Mouse (Mus musculus) liver, embryonic 16.5 days (tissue): ENCODE measurements around the gene Cryba4. TPM values are rescaled to one million over a fixed set of nuclear protein-coding genes. Genes with fewer than 3 reads are reported as not detected.

Experiments used
- ATAC-seq: fragments of 200-750 bp; cut with Nextera tagmentation; 2 replicates; pipeline ENCODE4 v1.8.0; 2017; ENCODE audit warnings: low read depth, mild to moderate bottlenecking, moderate number of reproducible peaks, moderate library complexity
- H3K27ac ChIP-seq: fragments of 300-500 bp; sonication (generic); 2 replicates; pipeline ENCODE4 v1.5.1; 2014; ENCODE audit warnings: mild to moderate bottlenecking, low read length
- H3K27me3 ChIP-seq: fragments of 300-500 bp; sonication (generic); 2 replicates; pipeline ENCODE4 v1.6.1; 2014; ENCODE audit warnings: low read depth, low read length, mixed read lengths; ENCODE audit not compliant: control insufficient read depth, insufficient read depth
- H3K36me3 ChIP-seq: fragments of 300-500 bp; sonication (generic); 2 replicates; pipeline ENCODE4 v1.6.1; 2014; ENCODE audit warnings: mild to moderate bottlenecking; ENCODE audit not compliant: control insufficient read depth, insufficient read depth
- H3K4me1 ChIP-seq: fragments of 300-500 bp; sonication (generic); 2 replicates; pipeline ENCODE4 v1.6.1; 2014; ENCODE audit warnings: low read depth, low read length, mixed read lengths; ENCODE audit not compliant: control insufficient read depth
- H3K4me2 ChIP-seq: fragments of 300-500 bp; sonication (generic); 2 replicates; pipeline ENCODE4 v1.6.1; 2014; ENCODE audit warnings: low read depth, low read length, mixed read lengths
- H3K4me3 ChIP-seq: fragments of 300-500 bp; sonication (generic); 2 replicates; pipeline ENCODE4 v1.5.1; 2014; ENCODE audit warnings: low read depth, mild to moderate bottlenecking, low read length
- H3K9ac ChIP-seq: fragments of 300-500 bp; sonication (generic); 2 replicates; pipeline ENCODE4 v1.6.1; 2014; ENCODE audit warnings: low read depth, low read length
- H3K9me3 ChIP-seq: fragments of 300-500 bp; sonication (generic); replicated peaks from 2 replicates; pipeline ENCODE4 v1.6.1; 2016; ENCODE audit warnings: low read length; ENCODE audit not compliant: control insufficient read depth
- WGBS: fragments of 180-500 bp; shearing (Covaris S2); extraction: QIAGEN DNeasy Blood & Tissue Kit; methylation state at CpG from one replicate; pipeline ENCODE4 v1.1.7; 2014; ENCODE audit not compliant: insufficient replicate concordance; 5-methylcytosine and 5-hydroxymethylcytosine counted together
- polyA plus RNA-seq: library from polyadenylated mRNA; unstranded; fragments of >200 nt; fragmentation: Nextera tagmentation; extraction: Ambion mirVana; gene quantifications from 2 replicates; pipeline ENCODE4 v1.2.1, GENCODE M21; 2015

The Cryba4 gene
- polyA plus RNA-seq, 1 experiment from 2014 or later: 0.67 TPM

- no peaks in the 10 kb centered on the region for H3K36me3 ChIP-seq
- no peaks in the 10 kb centered on the region for H3K27me3 ChIP-seq
- no peaks in the 10 kb centered on the region for H3K9me3 ChIP-seq
- H3K9ac ChIP-seq: peak overlapping the region; percentile 33; the same call in 1 of the 2 replicates
- H3K27ac ChIP-seq: 0 out of 2 replicates have a peak overlapping the region, but pooled peaks have one; percentile 32
- no peak overlapping the region for H3K4me3 ChIP-seq
- no peak overlapping the region for H3K4me2 ChIP-seq
- no peak for ATAC-seq
- 63% methylated on average over 8 of the region's 8 CpGs for WGBS
- H3K4me1 ChIP-seq: peaks cover 81% of the 10 kb centered on the region
These were observed 43.2 kb upstream of the Cryba4 start for GRCm38 (mm10) chr5:112295564-112295963.

GRCm38 (mm10) chr5:112295162-112295561 lies 42.8 kb upstream of the Cryba4 start:
- peaks cover 78% of the 10 kb centered on the region for H3K4me1 ChIP-seq
- peak overlapping the region; percentile 29; the same call in 1 of the 2 replicates for H3K27ac ChIP-seq
- H3K4me3 ChIP-seq: no peak overlapping the region
- no peaks in the 10 kb centered on the region for H3K27me3 ChIP-seq
- no peaks in the 10 kb centered on the region for H3K36me3 ChIP-seq
- peak; percentile 6; the same call in 1 of the 2 replicates for ATAC-seq
- no peak overlapping the region for H3K4me2 ChIP-seq
- peak overlapping the region; percentile 33; the same call in 1 of the 2 replicates for H3K9ac ChIP-seq
- H3K9me3 ChIP-seq: no peaks in the 10 kb centered on the region
- 30% methylated on average over 8 of the region's 8 CpGs for WGBS

- peak; percentile 15; the same call in 1 of the 2 replicates for ATAC-seq
- H3K4me2 ChIP-seq: no peak overlapping the region
- H3K27ac ChIP-seq: peak overlapping the region; percentile 46; the same call in 1 of the 2 replicates
- H3K27me3 ChIP-seq: no peaks in the 10 kb centered on the region
- no peaks in the 10 kb centered on the region for H3K36me3 ChIP-seq
- H3K9ac ChIP-seq: no peak overlapping the region
- WGBS: 66% methylated on average over 4 of the region's 4 CpGs
- no peak overlapping the region for H3K4me3 ChIP-seq
- H3K9me3 ChIP-seq: no peaks in the 10 kb centered on the region
- peaks cover 76% of the 10 kb centered on the region for H3K4me1 ChIP-seq
These were observed 42.4 kb upstream of the Cryba4 start for GRCm38 (mm10) chr5:112294696-112295095.

- Histone ChIP-seq H3K4me2 (no peak overlapping the region), H3K4me3 (no peak overlapping the region), H3K9ac (no peak overlapping the region), H3K27me3 (no peaks in the 10 kb centered on the region), H3K36me3 (no peaks in the 10 kb centered on the region), H3K4me1 (peaks cover 67% of the 10 kb centered on the region), H3K9me3 (no peaks in the 10 kb centered on the region), H3K27ac (peak overlapping the region; percentile 34; the same call in 1 of the 2 replicates)
- ATAC-seq: no peak
- 44% methylated on average over 2 of the region's 2 CpGs for WGBS
These were observed 41.5 kb upstream of the Cryba4 start for GRCm38 (mm10) chr5:112293800-112294199.

- no peak overlapping the region for H3K4me3 ChIP-seq
- no peak overlapping the region for H3K27ac ChIP-seq
- H3K9me3 ChIP-seq: no peaks in the 10 kb centered on the region
- ATAC-seq: no peak
- no peaks in the 10 kb centered on the region for H3K27me3 ChIP-seq
- 74% methylated on average over 17 of the region's 17 CpGs for WGBS
- H3K4me1 ChIP-seq: peaks cover 66% of the 10 kb centered on the region
- H3K4me2 ChIP-seq: no peak overlapping the region
- H3K9ac ChIP-seq: 0 out of 2 replicates have a peak overlapping the region, but pooled peaks have one; percentile 12
- H3K36me3 ChIP-seq: no peaks in the 10 kb centered on the region
These were observed 40.1 kb upstream of the Cryba4 start for GRCm38 (mm10) chr5:112292343-112292980.

GRCm38 (mm10) chr5:112291866-112292265 lies 39.5 kb upstream of the Cryba4 start:
- Histone ChIP-seq H3K27ac (no peak overlapping the region), H3K4me2 (no peak overlapping the region), H3K36me3 (no peaks in the 10 kb centered on the region), H3K9ac (no peak overlapping the region), H3K4me1 (peaks cover 66% of the 10 kb centered on the region), H3K9me3 (no peaks in the 10 kb centered on the region), H3K4me3 (no peak overlapping the region), H3K27me3 (no peaks in the 10 kb centered on the region)
- no peak for ATAC-seq
- 69% methylated on average over 5 of the region's 5 CpGs for WGBS

GRCm38 (mm10) chr5:112290536-112290880 lies 38.2 kb upstream of the Cryba4 start:
- peaks cover 64% of the 10 kb centered on the region for H3K4me1 ChIP-seq
- no peak overlapping the region for H3K9ac ChIP-seq
- no peaks in the 10 kb centered on the region for H3K9me3 ChIP-seq

GRCm38 (mm10) chr5:112289819-112290535 lies 37.7 kb upstream of the Cryba4 start:
- ATAC-seq: no peak
- no peak overlapping the region for H3K4me2 ChIP-seq

More at GRCm38 (mm10) chr5:112290536-112290880, 38.2 kb upstream of the Cryba4 start:
- Histone ChIP-seq H3K27me3 (no peaks in the 10 kb centered on the region), H3K4me2 (no peak overlapping the region), H3K27ac (no peak overlapping the region), H3K36me3 (no peaks in the 10 kb centered on the region), H3K4me3 (no peak overlapping the region)
- no peak for ATAC-seq
- WGBS: 83% methylated on average over 8 of the region's 8 CpGs

GRCm38 (mm10) chr5:112289236-112289635 lies 36.9 kb upstream of the Cryba4 start:
- no peak overlapping the region for H3K4me2 ChIP-seq
- H3K4me1 ChIP-seq: peaks cover 63% of the 10 kb centered on the region
- no peak overlapping the region for H3K4me3 ChIP-seq
- no peaks in the 10 kb centered on the region for H3K9me3 ChIP-seq
- no peaks in the 10 kb centered on the region for H3K27me3 ChIP-seq
- WGBS: 55% methylated on average over 8 of the region's 8 CpGs
- no peak overlapping the region for H3K9ac ChIP-seq
- H3K36me3 ChIP-seq: no peaks in the 10 kb centered on the region
- no peak overlapping the region for H3K27ac ChIP-seq
- no peak for ATAC-seq

More at GRCm38 (mm10) chr5:112289819-112290535, 37.7 kb upstream of the Cryba4 start:
- no peak overlapping the region for H3K9ac ChIP-seq
- no peaks in the 10 kb centered on the region for H3K9me3 ChIP-seq
- WGBS: 71% methylated on average over 16 of the region's 16 CpGs
- H3K36me3 ChIP-seq: no peaks in the 10 kb centered on the region
- H3K27ac ChIP-seq: no peak overlapping the region
- H3K4me3 ChIP-seq: no peak overlapping the region
- H3K27me3 ChIP-seq: no peaks in the 10 kb centered on the region
- H3K4me1 ChIP-seq: peaks cover 64% of the 10 kb centered on the region
